Mouse (Mus musculus) limb, embryonic 12.5 days (tissue): ENCODE measurements around the gene Ctbp2. TPM values are rescaled to one million over a fixed set of nuclear protein-coding genes. Genes with fewer than 3 reads are reported as not detected.

ENCODE experiments used
- ATAC-seq: fragments of 200-750 bp; cut with Nextera tagmentation; 2 replicates; pipeline ENCODE4 v1.8.0; 2017; ENCODE audit warnings: low read depth, moderate TSS enrichment; ENCODE audit not compliant: insufficient number of reproducible peaks, insufficient read depth, low FRiP score, low TSS enrichment
- H3K27ac ChIP-seq: fragments of 300-500 bp; sonication (generic); 2 replicates; pipeline ENCODE4 v1.5.1; 2016; ENCODE audit warnings: mild to moderate bottlenecking, moderate library complexity
- H3K27me3 ChIP-seq: fragments of 300-500 bp; sonication (generic); 2 replicates; pipeline ENCODE4 v1.6.1; 2016; ENCODE audit warnings: mild to moderate bottlenecking, moderate library complexity
- H3K36me3 ChIP-seq: fragments of 300-500 bp; sonication (generic); 2 replicates; pipeline ENCODE4 v1.6.1; 2016; ENCODE audit warnings: mild to moderate bottlenecking, moderate library complexity
- H3K4me1 ChIP-seq: fragments of 300-500 bp; sonication (generic); replicated peaks from 2 replicates; pipeline ENCODE4 v1.6.1; 2016
- H3K4me2 ChIP-seq: fragments of 300-500 bp; sonication (generic); 2 replicates; pipeline ENCODE4 v1.6.1; 2016; ENCODE audit warnings: mild to moderate bottlenecking, moderate library complexity
- H3K4me3 ChIP-seq: fragments of 300-500 bp; sonication (generic); replicated peaks from 2 replicates; pipeline ENCODE4 v1.5.1; 2016; ENCODE audit warnings: mild to moderate bottlenecking
- H3K9ac ChIP-seq: fragments of 300-500 bp; sonication (generic); replicated peaks from 2 replicates; pipeline ENCODE4 v1.6.1; 2016; ENCODE audit warnings: mild to moderate bottlenecking, moderate library complexity
- H3K9me3 ChIP-seq: fragments of 300-500 bp; sonication (generic); 2 replicates; pipeline ENCODE4 v1.6.1; 2016; ENCODE audit warnings: mild to moderate bottlenecking, moderate library complexity
- WGBS: fragments of 180-500 bp; shearing (Covaris S2); methylation state at CpG from one replicate; pipeline ENCODE4 v1.1.7; 2016; 5-methylcytosine and 5-hydroxymethylcytosine counted together
- polyA plus RNA-seq: library from polyadenylated mRNA; unstranded; fragments of >200 nt; fragmentation: Nextera tagmentation; extraction: Ambion mirVana; gene quantifications from 2 replicates; pipeline ENCODE4 v1.2.1, GENCODE M21; 2016

The Ctbp2 gene
- polyA plus RNA-seq, 1 experiment from 2014 or later, result 105 TPM

GRCm38 (mm10) chr7:133083936-133084614 lies 40.1 kb downstream of the Ctbp2 start:
- peaks cover 35% of the 10 kb centered on the region for H3K36me3 ChIP-seq
- H3K9ac ChIP-seq, result no peak overlapping the region
- no peak overlapping the region for H3K4me2 ChIP-seq
- no peaks in the 10 kb centered on the region for H3K9me3 ChIP-seq
- H3K4me3 ChIP-seq, result no peak overlapping the region
- H3K4me1 ChIP-seq, result peaks cover 19% of the 10 kb centered on the region
- WGBS, result 90% methylated on average over 13 of the region's 13 CpGs
- ATAC-seq, result no peak
- H3K27me3 ChIP-seq, result no peaks in the 10 kb centered on the region
- no peak overlapping the region for H3K27ac ChIP-seq

GRCm38 (mm10) chr7:133078929-133079328 lies 45.2 kb downstream of the Ctbp2 start:
- Histone ChIP-seq H3K27me3 (no peaks in the 10 kb centered on the region), H3K36me3 (peaks cover 58% of the 10 kb centered on the region), H3K9me3 (no peaks in the 10 kb centered on the region), H3K4me1 (peaks cover 11% of the 10 kb centered on the region), H3K9ac (no peak overlapping the region), H3K4me2 (no peak overlapping the region), H3K27ac (no peak overlapping the region), H3K4me3 (no peak overlapping the region)
- ATAC-seq, result no peak
- WGBS, result 89% methylated on average over 1 of the region's 1 CpGs

- 82% methylated on average over 10 of the region's 10 CpGs for WGBS
- Histone ChIP-seq H3K36me3 (peaks cover 50% of the 10 kb centered on the region), H3K4me2 (no peak overlapping the region), H3K9me3 (no peaks in the 10 kb centered on the region), H3K4me1 (no peaks in the 10 kb centered on the region; the same call in 1 of the 2 replicates), H3K9ac (no peak overlapping the region), H3K27ac (no peak overlapping the region), H3K4me3 (no peak overlapping the region), H3K27me3 (no peaks in the 10 kb centered on the region)
- no peak for ATAC-seq
Observed at GRCm38 (mm10) chr7:133074462-133075133, 49.6 kb downstream of the Ctbp2 start.

GRCm38 (mm10) chr7:133073147-133073651 lies 51.0 kb downstream of the Ctbp2 start:
- peaks cover 6% of the 10 kb centered on the region; the same call in 1 of the 2 replicates for H3K4me1 ChIP-seq
- H3K4me2 ChIP-seq, result no peak overlapping the region
- no peak overlapping the region for H3K4me3 ChIP-seq
- no peak overlapping the region for H3K9ac ChIP-seq
- H3K27me3 ChIP-seq, result no peaks in the 10 kb centered on the region
- WGBS, result 89% methylated on average over 9 of the region's 9 CpGs
- peaks cover 45% of the 10 kb centered on the region for H3K36me3 ChIP-seq
- ATAC-seq, result no peak
- no peaks in the 10 kb centered on the region for H3K9me3 ChIP-seq
- H3K27ac ChIP-seq, result no peak overlapping the region

GRCm38 (mm10) chr7:133072535-133072934 lies 51.6 kb downstream of the Ctbp2 start:
- Histone ChIP-seq H3K36me3 (peaks cover 45% of the 10 kb centered on the region), H3K9ac (no peak overlapping the region), H3K27ac (no peak overlapping the region), H3K4me2 (no peak overlapping the region), H3K4me3 (no peak overlapping the region), H3K4me1 (peaks cover 10% of the 10 kb centered on the region), H3K27me3 (no peaks in the 10 kb centered on the region), H3K9me3 (no peaks in the 10 kb centered on the region)
- ATAC-seq, result no peak
- WGBS, result 90% methylated on average over 4 of the region's 4 CpGs

- no peak overlapping the region for H3K4me3 ChIP-seq
- H3K9ac ChIP-seq, result no peak overlapping the region
- H3K9me3 ChIP-seq, result no peaks in the 10 kb centered on the region
- H3K4me1 ChIP-seq, result peaks cover 16% of the 10 kb centered on the region
- 43% methylated on average over 7 of the region's 7 CpGs for WGBS
- no peak for ATAC-seq
- no peak overlapping the region for H3K27ac ChIP-seq
- no peaks in the 10 kb centered on the region for H3K27me3 ChIP-seq
- no peak overlapping the region for H3K4me2 ChIP-seq
- peaks cover 53% of the 10 kb centered on the region for H3K36me3 ChIP-seq
Observed at GRCm38 (mm10) chr7:133067321-133067841, 56.8 kb downstream of the Ctbp2 start.

GRCm38 (mm10) chr7:133066776-133067175 lies 57.4 kb downstream of the Ctbp2 start:
- Histone ChIP-seq H3K36me3 (peaks cover 54% of the 10 kb centered on the region), H3K9ac (no peak overlapping the region), H3K27ac (no peak overlapping the region), H3K9me3 (no peaks in the 10 kb centered on the region), H3K4me3 (no peak overlapping the region), H3K27me3 (no peaks in the 10 kb centered on the region), H3K4me2 (no peak overlapping the region), H3K4me1 (peaks cover 16% of the 10 kb centered on the region)
- ATAC-seq, result no peak
- 37% methylated on average over 6 of the region's 6 CpGs for WGBS

- Histone ChIP-seq H3K4me3 (no peak overlapping the region), H3K4me2 (no peak overlapping the region), H3K36me3 (peaks cover 44% of the 10 kb centered on the region), H3K4me1 (peaks cover 17% of the 10 kb centered on the region), H3K9ac (no peak overlapping the region), H3K27ac (no peak overlapping the region), H3K27me3 (no peaks in the 10 kb centered on the region), H3K9me3 (no peaks in the 10 kb centered on the region)
- WGBS, result 82% methylated on average over 3 of the region's 3 CpGs
- no peak for ATAC-seq
Observed at GRCm38 (mm10) chr7:133062055-133062454, 62.1 kb downstream of the Ctbp2 start.

GRCm38 (mm10) chr7:133060170-133060569 lies 64.0 kb downstream of the Ctbp2 start:
- no peak overlapping the region for H3K27ac ChIP-seq
- H3K27me3 ChIP-seq, result no peaks in the 10 kb centered on the region
- 90% methylated on average over 6 of the region's 6 CpGs for WGBS
- H3K4me3 ChIP-seq, result no peak overlapping the region
- peaks cover 45% of the 10 kb centered on the region for H3K36me3 ChIP-seq
- no peaks in the 10 kb centered on the region for H3K9me3 ChIP-seq
- H3K9ac ChIP-seq, result no peak overlapping the region
- ATAC-seq, result no peak
- H3K4me2 ChIP-seq, result no peak overlapping the region
- H3K4me1 ChIP-seq, result peaks cover 15% of the 10 kb centered on the region

- WGBS, result 33% methylated on average over 9 of the region's 9 CpGs
- ATAC-seq, result no peak
- Histone ChIP-seq H3K4me2 (no peak overlapping the region), H3K27ac (no peak overlapping the region), H3K36me3 (peaks cover 42% of the 10 kb centered on the region), H3K4me3 (no peak overlapping the region), H3K27me3 (no peaks in the 10 kb centered on the region), H3K4me1 (peaks cover 15% of the 10 kb centered on the region), H3K9me3 (no peaks in the 10 kb centered on the region), H3K9ac (no peak overlapping the region)
Observed at GRCm38 (mm10) chr7:133059517-133060104, 64.5 kb downstream of the Ctbp2 start.

- ATAC-seq, result no peak
- WGBS, result 50% methylated on average over 6 of the region's 6 CpGs
- peaks cover 37% of the 10 kb centered on the region for H3K36me3 ChIP-seq
Observed at GRCm38 (mm10) chr7:133059150-133059509, 65.0 kb downstream of the Ctbp2 start.

More at GRCm38 (mm10) chr7:133059150-133059509, 65.0 kb downstream of the Ctbp2 start:
- no peak overlapping the region for H3K9ac ChIP-seq
- H3K4me3 ChIP-seq, result no peak overlapping the region
- no peaks in the 10 kb centered on the region for H3K27me3 ChIP-seq
- H3K9me3 ChIP-seq, result no peaks in the 10 kb centered on the region
- no peak overlapping the region for H3K27ac ChIP-seq
- no peak overlapping the region for H3K4me2 ChIP-seq
- H3K4me1 ChIP-seq, result peaks cover 15% of the 10 kb centered on the region
